Mouse (Mus musculus) adrenal gland, adult (tissue): ENCODE measurements around the gene Tas2r123.

Source experiments
- DNase-seq, 2 experiments: peaks; one replicate each; pipeline ENCODE4 v3.0.0; 2022 to 2023; ENCODE audit warnings: low spot score in 1 of 2; ENCODE audit not compliant: inconsistent age in 2 of 2

Gene Tas2r123

GRCm38 (mm10) chr6:132846842-132847241, at the start of gene Tas2r123:
Tas2r123 (plus strand) TSS chr6:132847142.
- no peak for DNase-seq

DNA sequence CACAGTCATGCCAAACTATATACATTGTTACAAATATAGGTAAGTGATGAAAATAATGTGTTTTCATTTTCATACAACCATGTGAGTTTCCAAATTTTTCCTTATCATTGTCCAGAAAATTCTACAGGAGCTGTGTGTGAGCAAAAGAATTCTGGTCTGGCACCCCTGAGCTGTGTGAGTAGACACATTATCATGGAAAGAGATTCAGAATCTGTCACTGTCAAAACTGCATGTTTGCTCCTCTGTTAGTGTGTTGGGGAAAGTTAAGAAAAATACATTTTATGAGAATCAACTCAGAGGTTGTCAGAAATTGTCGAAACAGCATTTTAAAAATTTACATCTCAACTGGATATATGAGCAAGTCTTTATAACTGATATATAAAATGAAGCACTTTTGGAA, 44.4 kb upstream of the Tas2r123 start, which contains the start of gene Tas2r117:
TSS of gene Tas2r117 (plus strand) at position 301 of the 400 bp plus-strand sequence.
- DNase-seq, result no peak

GRCm38 (mm10) chr6:132855138-132855537, 8.2 kb downstream of the Tas2r123 start, which contains the start of gene Tas2r116:
Tas2r116 (plus strand) TSS chr6:132855438.
- no peak for DNase-seq

DNA sequence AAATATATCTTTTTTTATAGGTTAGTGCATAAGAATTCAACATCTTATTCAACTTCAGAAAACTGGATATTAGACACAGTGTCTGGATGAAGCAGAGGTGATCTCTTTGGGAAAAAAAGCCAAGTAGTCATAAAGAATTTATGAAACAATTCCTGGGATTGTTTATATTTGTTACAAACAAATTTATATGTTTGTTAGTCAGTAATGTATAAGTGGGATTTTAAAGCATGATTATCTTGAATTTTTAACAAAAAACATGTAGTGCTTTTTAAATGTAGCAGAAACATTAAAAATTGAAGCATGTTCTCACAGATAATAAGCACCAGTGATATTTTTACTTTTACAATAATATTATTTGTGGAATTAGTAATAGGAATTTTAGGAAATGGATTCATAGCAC, 20.8 kb downstream of the Tas2r123 start, which contains the start of gene Tas2r110:
TSS of gene Tas2r110 (plus strand) at position 301 of the 400 bp plus-strand sequence.
- DNase-seq, result no peak

DNA sequence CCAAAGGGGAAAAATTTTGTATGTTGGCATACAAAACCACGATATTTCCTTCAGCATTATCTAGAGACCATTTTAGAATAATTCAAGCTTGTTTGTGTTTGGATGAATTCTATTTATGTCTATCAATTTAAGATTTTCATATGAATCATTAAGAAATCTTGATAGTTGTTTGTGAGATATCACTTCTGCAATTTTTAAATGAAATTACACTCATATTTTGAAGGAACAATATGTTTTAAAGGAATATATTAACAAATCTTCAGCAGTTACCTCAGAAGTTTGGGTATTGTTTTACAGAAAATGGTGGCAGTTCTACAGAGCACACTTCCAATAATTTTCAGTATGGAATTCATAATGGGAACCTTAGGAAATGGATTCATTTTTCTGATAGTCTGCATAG, 45.8 kb downstream of the Tas2r123 start, which contains the start of gene Tas2r113:
TSS of gene Tas2r113 (plus strand) at position 301 of the 400 bp plus-strand sequence.
- DNase-seq, result no peak
